Mouse (Mus musculus): ENCODE measurements around the gene Themis3.

GRCm38 (mm10) chr17:66590353-66591075 lies 3.9 kb downstream of the Themis3 start:
- TF ChIP-seq POLR2A (IDR thresholded peaks at IDR 0.05; ENCODE audit: insufficient read depth, low read depth, low read length) (no peak), CTCF (IDR thresholded peaks at IDR 0.05; ENCODE audit: insufficient read depth, low read depth, low read length) (no peak)

All from olfactory bulb, adult 2 months (tissue).